Mouse (Mus musculus): ENCODE measurements around the gene Xntrpc.

Gene Xntrpc

GRCm38 (mm10) chr7:102137898-102138297 is 72.4 kb downstream of the Xntrpc start:
- DNase-seq (ENCODE audit: inconsistent ontology term): no peak
